Mouse (Mus musculus): ENCODE data around the gene Fam170b. TPM values are rescaled to one million over a fixed set of nuclear protein-coding genes. Genes with fewer than 3 reads are reported as not detected.

Gene Fam170b
- polyA plus RNA-seq (2015; fragmentation: Nextera tagmentation; extraction: Ambion mirVana): 0.11 and 0.13 TPM in 2 replicates

- H3K4me2 ChIP-seq: no peak within 1 kb of the TSS
- peaks cover 4% of the 10 kb centered on the region; the same call in 1 of the 2 replicates for H3K4me1 ChIP-seq
- H3K9ac ChIP-seq: no peak within 1 kb of the TSS
- no peaks in the 10 kb centered on the region for H3K9me3 ChIP-seq
- no peaks in the 10 kb centered on the region for H3K27me3 ChIP-seq
- H3K27ac ChIP-seq: no peak within 1 kb of the TSS
- H3K4me3 ChIP-seq: no peak within 1 kb of the TSS
- ATAC-seq (ENCODE audit: borderline replicate concordance, extremely low read depth, low FRiP score, low TSS enrichment): no peak; the same call in 1 of the 2 replicates
- 69% methylated on average over 8 of the region's 8 CpGs for WGBS
- H3K36me3 ChIP-seq: no peaks in the 10 kb centered on the region
These were observed at the start of gene Fam170b for GRCm38 (mm10) chr14:32833847-32834246. Gene Fam170b (plus strand): TSS chr14:32833962.

- no peak for ATAC-seq (ENCODE audit: borderline replicate concordance, extremely low read depth, low FRiP score, low TSS enrichment)
- Histone ChIP-seq H3K27me3 (no peaks in the 10 kb centered on the region), H3K4me1 (no peaks in the 10 kb centered on the region), H3K4me2 (no peak overlapping the region), H3K36me3 (no peaks in the 10 kb centered on the region), H3K9ac (no peak overlapping the region), H3K9me3 (no peaks in the 10 kb centered on the region), H3K4me3 (no peak overlapping the region), H3K27ac (no peak overlapping the region)
- 57% methylated on average over 12 of the region's 12 CpGs for WGBS
These were observed 49.5 kb upstream of the Fam170b start for GRCm38 (mm10) chr14:32784130-32784747.

- H3K4me1 ChIP-seq: no peaks in the 10 kb centered on the region
- no peaks in the 10 kb centered on the region for H3K27me3 ChIP-seq
- no peaks in the 10 kb centered on the region for H3K9me3 ChIP-seq
- H3K9ac ChIP-seq: no peak overlapping the region
- H3K4me2 ChIP-seq: no peak overlapping the region
- no peaks in the 10 kb centered on the region for H3K36me3 ChIP-seq
- 81% methylated on average over 4 of the region's 4 CpGs for WGBS
- H3K27ac ChIP-seq: no peak overlapping the region
- no peak for ATAC-seq (ENCODE audit: borderline replicate concordance, extremely low read depth, low FRiP score, low TSS enrichment)
- no peak overlapping the region for H3K4me3 ChIP-seq
These were observed 49.0 kb upstream of the Fam170b start for GRCm38 (mm10) chr14:32784748-32785134.

GRCm38 (mm10) chr14:32785556-32786130 is 48.1 kb upstream of the Fam170b start, which contains the start of gene Tmem273:
Gene Tmem273 (plus strand): TSS chr14:32785963.
- no peaks in the 10 kb centered on the region for H3K9me3 ChIP-seq
- H3K27ac ChIP-seq: no peak within 1 kb of the TSS
- H3K9ac ChIP-seq: no peak within 1 kb of the TSS
- H3K4me3 ChIP-seq: no peak within 1 kb of the TSS
- no peaks in the 10 kb centered on the region for H3K4me1 ChIP-seq
- WGBS: 60% methylated on average over 3 of the region's 3 CpGs
- H3K4me2 ChIP-seq: no peak within 1 kb of the TSS
- H3K27me3 ChIP-seq: no peaks in the 10 kb centered on the region
- H3K36me3 ChIP-seq: no peaks in the 10 kb centered on the region
- ATAC-seq (ENCODE audit: borderline replicate concordance, extremely low read depth, low FRiP score, low TSS enrichment): no peak

GRCm38 (mm10) chr14:32787691-32788090 is 46.1 kb upstream of the Fam170b start:
- no peaks in the 10 kb centered on the region for H3K27me3 ChIP-seq
- 51% methylated on average over 5 of the region's 5 CpGs for WGBS
- H3K36me3 ChIP-seq: no peaks in the 10 kb centered on the region
- no peak overlapping the region for H3K4me2 ChIP-seq
- H3K4me3 ChIP-seq: no peak overlapping the region
- no peaks in the 10 kb centered on the region for H3K9me3 ChIP-seq
- ATAC-seq (ENCODE audit: borderline replicate concordance, extremely low read depth, low FRiP score, low TSS enrichment): no peak
- H3K4me1 ChIP-seq: no peaks in the 10 kb centered on the region
- no peak overlapping the region for H3K27ac ChIP-seq
- no peak overlapping the region for H3K9ac ChIP-seq

GRCm38 (mm10) chr14:32796375-32796774 is 37.4 kb upstream of the Fam170b start:
- Histone ChIP-seq H3K36me3 (no peaks in the 10 kb centered on the region), H3K4me2 (no peak overlapping the region), H3K9ac (no peak overlapping the region), H3K4me3 (no peak overlapping the region), H3K9me3 (no peaks in the 10 kb centered on the region), H3K27ac (no peak overlapping the region), H3K4me1 (no peaks in the 10 kb centered on the region), H3K27me3 (no peaks in the 10 kb centered on the region)
- no peak for ATAC-seq (ENCODE audit: borderline replicate concordance, extremely low read depth, low FRiP score, low TSS enrichment)
- WGBS: 57% methylated on average over 8 of the region's 8 CpGs

- no peak overlapping the region for H3K4me2 ChIP-seq
- ATAC-seq (ENCODE audit: borderline replicate concordance, extremely low read depth, low FRiP score, low TSS enrichment): no peak
- no peaks in the 10 kb centered on the region for H3K36me3 ChIP-seq
- H3K27ac ChIP-seq: no peak overlapping the region
- no peaks in the 10 kb centered on the region for H3K4me1 ChIP-seq
- H3K9ac ChIP-seq: no peak overlapping the region
- H3K27me3 ChIP-seq: no peaks in the 10 kb centered on the region
- H3K9me3 ChIP-seq: no peaks in the 10 kb centered on the region
- 78% methylated on average over 2 of the region's 2 CpGs for WGBS
- no peak overlapping the region for H3K4me3 ChIP-seq
These were observed 36.0 kb upstream of the Fam170b start for GRCm38 (mm10) chr14:32797803-32798202.

- no peak for ATAC-seq (ENCODE audit: borderline replicate concordance, extremely low read depth, low FRiP score, low TSS enrichment)
- 73% methylated on average over 4 of the region's 4 CpGs for whole genome bisulfite sequencing
- Histone ChIP-seq H3K27me3 (no peaks in the 10 kb centered on the region), H3K4me3 (no peak overlapping the region), H3K4me1 (no peaks in the 10 kb centered on the region), H3K9me3 (no peaks in the 10 kb centered on the region), H3K4me2 (no peak overlapping the region), H3K9ac (no peak overlapping the region), H3K27ac (no peak overlapping the region), H3K36me3 (no peaks in the 10 kb centered on the region)
These were observed 35.4 kb upstream of the Fam170b start for GRCm38 (mm10) chr14:32798355-32798754.

- Histone ChIP-seq H3K4me1 (no peaks in the 10 kb centered on the region), H3K4me2 (no peak overlapping the region), H3K27me3 (no peaks in the 10 kb centered on the region), H3K27ac (no peak overlapping the region), H3K4me3 (no peak overlapping the region), H3K9ac (no peak overlapping the region), H3K9me3 (no peaks in the 10 kb centered on the region), H3K36me3 (no peaks in the 10 kb centered on the region)
- ATAC-seq (ENCODE audit: borderline replicate concordance, extremely low read depth, low FRiP score, low TSS enrichment): no peak
- 85% methylated on average over 7 of the region's 7 CpGs for WGBS
These were observed 33.7 kb upstream of the Fam170b start for GRCm38 (mm10) chr14:32800048-32800447.

- WGBS: 62% methylated on average over 11 of the region's 11 CpGs
- Histone ChIP-seq H3K4me2 (no peak overlapping the region), H3K36me3 (no peaks in the 10 kb centered on the region), H3K27ac (no peak overlapping the region), H3K27me3 (no peaks in the 10 kb centered on the region), H3K4me3 (no peak overlapping the region), H3K4me1 (no peaks in the 10 kb centered on the region), H3K9ac (no peak overlapping the region), H3K9me3 (no peaks in the 10 kb centered on the region)
- ATAC-seq (ENCODE audit: borderline replicate concordance, extremely low read depth, low FRiP score, low TSS enrichment): peak; percentile 56
These were observed 32.6 kb upstream of the Fam170b start for GRCm38 (mm10) chr14:32801016-32801661.

- no peak overlapping the region for H3K4me2 ChIP-seq
- H3K9ac ChIP-seq: no peak overlapping the region
- H3K27me3 ChIP-seq: no peaks in the 10 kb centered on the region
- no peaks in the 10 kb centered on the region for H3K4me1 ChIP-seq
- H3K9me3 ChIP-seq: no peaks in the 10 kb centered on the region
- H3K27ac ChIP-seq: no peak overlapping the region
- no peak for ATAC-seq (ENCODE audit: borderline replicate concordance, extremely low read depth, low FRiP score, low TSS enrichment)
- H3K4me3 ChIP-seq: no peak overlapping the region
- no peaks in the 10 kb centered on the region for H3K36me3 ChIP-seq
These were observed 32.1 kb upstream of the Fam170b start for GRCm38 (mm10) chr14:32801662-32802024.

GRCm38 (mm10) chr14:32810111-32810510 is 23.7 kb upstream of the Fam170b start:
- H3K9me3 ChIP-seq: no peaks in the 10 kb centered on the region
- H3K27ac ChIP-seq: no peak overlapping the region
- no peaks in the 10 kb centered on the region for H3K4me1 ChIP-seq
- no peak for ATAC-seq (ENCODE audit: borderline replicate concordance, extremely low read depth, low FRiP score, low TSS enrichment)
- no peaks in the 10 kb centered on the region for H3K27me3 ChIP-seq
- no peak overlapping the region for H3K4me2 ChIP-seq
- H3K36me3 ChIP-seq: no peaks in the 10 kb centered on the region
- H3K9ac ChIP-seq: no peak overlapping the region
- no peak overlapping the region for H3K4me3 ChIP-seq
